Mouse (Mus musculus) common myeloid progenitor, adult 5-6 weeks (primary cell): Measurements from ENCODE around the gene B020031M17Rik. TPM values are rescaled to one million over a fixed set of nuclear protein-coding genes. Genes with fewer than 3 reads are reported as not detected.

Source experiments
- total RNA-seq: library from RNA; stranded (forward); fragments of 200-1000, 187-1606 nt; gene quantifications from 2 replicates; pipeline ENCODE4 v1.2.3, GENCODE M21; 2017

B020031M17Rik gene
- total RNA-seq, 1 experiment from 2014 or later = not detected

Other genes with a start within 250 kb of the B020031M17Rik start
- gene Nim1k, start 194.9 kb downstream of the B020031M17Rik start, total RNA-seq = 1.6 and 2.8 TPM in 2 replicates
- gene Zfp131, start 159.9 kb downstream of the B020031M17Rik start, total RNA-seq = 51.6 and 74.2 TPM in 2 replicates
- gene AF067063, start 120.6 kb downstream of the B020031M17Rik start, total RNA-seq = not detected in 2 replicates
- not detected in 2 replicates for gene D13Ertd608e, start 114.8 kb downstream of the B020031M17Rik start, total RNA-seq
- gene Tcstv1, start 56.0 kb downstream of the B020031M17Rik start, total RNA-seq = not detected in 2 replicates
- gene Gm21761, start 21.5 kb downstream of the B020031M17Rik start, total RNA-seq = 0.59 TPM in 1 of 2 replicates, not detected in the other
- gene Gm36079, start 76.2 kb upstream of the B020031M17Rik start, total RNA-seq = not detected in 2 replicates
- 1.7 and 2.2 TPM in 2 replicates for gene Gm21188, start 101.4 kb upstream of the B020031M17Rik start, total RNA-seq
- not detected in 2 replicates for gene Gm20767, start 189.4 kb upstream of the B020031M17Rik start, total RNA-seq
- gene Gm21818, start 221.6 kb upstream of the B020031M17Rik start, total RNA-seq = not detected in 2 replicates